Mouse (Mus musculus): ENCODE data around the gene Tmem160.

DNA sequence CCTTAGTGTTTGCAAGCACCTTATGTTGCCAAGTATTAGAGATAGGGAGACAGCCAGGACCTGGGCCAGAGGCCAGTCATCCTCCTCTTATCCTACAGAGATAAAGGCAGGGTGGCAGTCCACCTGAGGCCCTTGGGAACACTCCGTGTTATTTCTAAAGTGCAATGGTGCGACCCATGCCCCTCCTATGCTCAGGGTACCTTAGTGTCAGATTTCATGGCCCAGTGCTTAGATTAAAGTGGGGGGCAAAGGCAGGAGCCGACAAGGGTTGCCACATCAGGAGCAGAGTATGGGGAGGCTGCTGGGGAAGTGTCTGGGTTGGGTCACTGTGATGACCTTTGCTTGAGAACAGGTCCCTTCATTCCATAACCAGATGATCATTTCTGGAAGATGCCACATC, 43.7 kb downstream of the Tmem160 start:
- TF ChIP-seq CTCF (IDR thresholded peaks at IDR 0.05; ENCODE audit: low read depth) (no peak), EP300 (IDR thresholded peaks at IDR 0.05; ENCODE audit: low read depth) (no peak)
